Mouse (Mus musculus) megakaryocyte, embryonic 14.5 days (primary cell): ENCODE data around the gene Snapc3.

Experiments used
- FLI1 ChIP-seq: IDR thresholded peaks from 2 replicates; pipeline ENCODE4 v1.6.1; 2012; ENCODE audit warnings: low read length, inconsistent platforms, mixed read lengths
- GATA1 ChIP-seq: IDR thresholded peaks from 3 replicates; pipeline ENCODE4 v1.6.1; 2012; ENCODE audit warnings: mixed read lengths, low read length, inconsistent platforms, borderline replicate concordance

GRCm38 (mm10) chr4:83500154-83501036 is 82.9 kb downstream of the Snapc3 start:
- TF ChIP-seq GATA1 = no peak
- TF ChIP-seq FLI1 = no peak
